Mouse (Mus musculus) intestine, embryonic 15.5 days (tissue): Measurements from ENCODE around the gene Plekha4. TPM values are rescaled to one million over a fixed set of nuclear protein-coding genes. Genes with fewer than 3 reads are reported as not detected.

Experiments used
- ATAC-seq: fragments of 200-750 bp; cut with Nextera tagmentation; 2 replicates; pipeline ENCODE4 v1.8.0; 2017; ENCODE audit warnings: moderate TSS enrichment, moderate library complexity
- H3K27ac ChIP-seq: fragments of 300-500 bp; sonication (generic); 2 replicates; pipeline ENCODE4 v1.5.1; 2015; ENCODE audit warnings: mild to moderate bottlenecking, inconsistent platforms
- H3K27me3 ChIP-seq: fragments of 300-500 bp; sonication (generic); replicated peaks from 2 replicates; pipeline ENCODE4 v1.6.1; 2015; ENCODE audit warnings: inconsistent platforms
- H3K36me3 ChIP-seq: fragments of 300-500 bp; sonication (generic); 2 replicates; pipeline ENCODE4 v1.6.1; 2015; ENCODE audit warnings: inconsistent platforms
- H3K4me1 ChIP-seq: fragments of 300-500 bp; sonication (generic); replicated peaks from 2 replicates; pipeline ENCODE4 v1.6.1; 2015; ENCODE audit warnings: inconsistent platforms
- H3K4me2 ChIP-seq: fragments of 300-500 bp; sonication (generic); replicated peaks from 2 replicates; pipeline ENCODE4 v1.6.1; 2015; ENCODE audit warnings: mild to moderate bottlenecking, inconsistent platforms
- H3K4me3 ChIP-seq: fragments of 300-500 bp; sonication (generic); replicated peaks from 2 replicates; pipeline ENCODE4 v1.5.1; 2015; ENCODE audit warnings: inconsistent platforms
- H3K9ac ChIP-seq: fragments of 300-500 bp; sonication (generic); 2 replicates; pipeline ENCODE4 v1.6.1; 2015; ENCODE audit warnings: inconsistent platforms
- H3K9me3 ChIP-seq: fragments of 300-500 bp; sonication (generic); 2 replicates; pipeline ENCODE4 v1.6.1; 2016; ENCODE audit warnings: inconsistent platforms
- WGBS: fragments of 180-500 bp; shearing (Covaris S2); methylation state at CpG from one replicate; pipeline ENCODE4 v1.1.7; 2015; 5-methylcytosine and 5-hydroxymethylcytosine counted together
- polyA plus RNA-seq: library from polyadenylated mRNA; unstranded; fragments of >200 nt; fragmentation: Nextera tagmentation; extraction: Ambion mirVana; gene quantifications from 2 replicates; pipeline ENCODE4 v1.2.1, GENCODE M21; 2015

Plekha4 gene
- polyA plus RNA-seq, 1 experiment from 2014 or later: 1.5 TPM

DNA sequence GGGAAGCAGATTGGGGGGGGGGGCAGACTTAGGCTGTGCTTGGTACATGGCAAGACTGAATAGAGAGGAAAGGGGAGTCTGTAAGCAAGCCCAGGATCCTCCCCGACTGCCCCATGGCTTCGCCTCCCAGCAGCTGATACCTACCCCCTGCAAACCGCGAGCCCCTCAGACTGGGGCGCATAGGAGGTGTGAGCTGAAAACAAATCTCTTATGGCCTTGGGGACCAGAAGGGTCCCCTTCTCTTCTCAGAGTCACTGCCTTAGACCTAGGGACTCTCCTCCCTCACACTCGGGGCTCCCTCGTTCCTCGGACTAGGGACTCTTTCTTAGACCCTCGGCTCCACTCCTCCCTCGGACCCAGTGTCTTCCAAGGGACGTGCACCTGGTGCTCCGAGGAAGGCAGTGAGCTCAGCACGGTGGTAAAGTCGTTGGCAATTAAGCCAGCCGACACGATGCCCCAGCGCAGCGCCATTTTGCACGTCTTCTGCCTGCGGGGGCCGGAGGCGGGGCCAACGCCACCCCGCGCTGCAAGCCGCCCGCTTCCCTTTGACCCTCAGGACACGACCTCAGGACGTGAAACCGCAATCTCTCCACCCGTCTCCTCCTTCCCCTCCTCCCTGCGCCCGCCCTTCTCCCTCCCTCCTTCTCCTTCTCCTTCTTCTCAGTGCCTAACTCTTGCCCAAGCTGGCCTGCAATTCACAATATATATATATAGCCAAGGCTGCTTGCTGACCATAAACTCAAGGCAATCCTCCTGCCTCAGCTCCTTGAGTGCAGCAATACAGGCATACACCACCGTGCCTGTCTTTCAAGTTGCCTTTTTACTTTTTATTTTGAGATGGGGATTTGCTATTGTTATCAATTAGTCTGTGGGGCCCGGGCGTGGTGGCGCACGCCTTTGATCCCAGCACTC is 37.6 kb upstream of the Plekha4 start, which contains the start of gene Dhdh:
Gene Dhdh, minus strand, starts transcription at position 513 of the 912 bp plus-strand sequence.
- peak within 1 kb of the TSS; percentile 55 for H3K9ac ChIP-seq
- peaks cover 27% of the 10 kb centered on the region for H3K4me1 ChIP-seq
- peaks cover 10% of the 10 kb centered on the region; the same call in 1 of the 2 replicates for H3K36me3 ChIP-seq
- 11% methylated on average over 38 of the region's 38 CpGs for WGBS
- ATAC-seq: peak; percentile 43
- no peaks in the 10 kb centered on the region for H3K9me3 ChIP-seq
- H3K27me3 ChIP-seq: no peaks in the 10 kb centered on the region
- H3K4me2 ChIP-seq: peak within 1 kb of the TSS; percentile 77
- H3K27ac ChIP-seq: peak within 1 kb of the TSS; percentile 62; the same call in 1 of the 2 replicates
- H3K4me3 ChIP-seq: peak within 1 kb of the TSS; percentile 46

DNA sequence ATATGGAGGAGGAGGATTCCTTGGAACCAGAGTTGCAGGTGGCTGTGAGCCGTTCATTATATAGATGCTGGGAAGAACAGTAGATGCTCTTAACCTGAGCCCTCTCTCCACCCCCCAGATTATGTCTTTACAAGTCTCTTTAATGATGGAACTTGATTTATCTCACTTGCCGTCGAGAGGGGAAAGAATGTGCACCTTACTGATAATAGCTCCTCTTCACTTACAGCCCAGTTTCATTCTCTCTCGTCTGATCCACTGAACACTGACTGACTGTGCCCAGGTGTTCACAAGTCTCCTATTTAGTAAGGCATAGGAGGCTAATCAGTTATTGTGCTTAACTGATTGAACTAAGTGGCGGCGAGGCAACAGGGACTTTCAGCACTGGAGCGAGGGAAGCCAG is 36.6 kb upstream of the Plekha4 start:
- no peak overlapping the region for H3K27ac ChIP-seq
- WGBS: 73% methylated on average over 7 of the region's 7 CpGs
- H3K4me2 ChIP-seq: no peak overlapping the region
- no peak overlapping the region for H3K4me3 ChIP-seq
- no peaks in the 10 kb centered on the region for H3K9me3 ChIP-seq
- peaks cover 18% of the 10 kb centered on the region for H3K36me3 ChIP-seq
- no peaks in the 10 kb centered on the region for H3K27me3 ChIP-seq
- no peak overlapping the region for H3K9ac ChIP-seq
- ATAC-seq: no peak
- peaks cover 27% of the 10 kb centered on the region for H3K4me1 ChIP-seq

DNA sequence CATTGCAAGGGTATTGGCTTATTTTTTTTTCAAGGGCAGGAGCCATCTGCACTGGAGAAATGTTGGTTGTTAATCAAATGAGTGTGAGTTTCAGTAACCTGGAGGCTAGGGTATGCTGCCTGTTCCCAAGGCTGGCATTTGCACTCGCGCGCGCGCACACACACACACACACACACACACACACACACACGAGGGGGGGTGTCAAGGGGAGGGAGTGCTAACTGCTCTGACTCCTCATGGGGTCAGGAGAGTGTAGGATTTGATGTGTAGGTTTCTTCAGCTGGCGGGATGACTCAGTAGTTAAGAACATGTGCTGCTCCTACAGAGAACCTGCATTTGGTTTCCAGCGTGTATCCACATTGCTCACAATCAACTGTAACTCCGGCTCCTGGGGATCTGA is 35.3 kb upstream of the Plekha4 start:
- no peaks in the 10 kb centered on the region for H3K27me3 ChIP-seq
- peaks cover 27% of the 10 kb centered on the region for H3K4me1 ChIP-seq
- no peak overlapping the region for H3K4me3 ChIP-seq
- WGBS: 25% methylated on average over 9 of the region's 9 CpGs
- H3K4me2 ChIP-seq: peak overlapping the region; percentile 5
- H3K36me3 ChIP-seq: peaks cover 27% of the 10 kb centered on the region
- no peak overlapping the region for H3K27ac ChIP-seq
- H3K9me3 ChIP-seq: no peaks in the 10 kb centered on the region
- ATAC-seq: peak; percentile 39; the same call in 1 of the 2 replicates
- H3K9ac ChIP-seq: no peak overlapping the region

DNA sequence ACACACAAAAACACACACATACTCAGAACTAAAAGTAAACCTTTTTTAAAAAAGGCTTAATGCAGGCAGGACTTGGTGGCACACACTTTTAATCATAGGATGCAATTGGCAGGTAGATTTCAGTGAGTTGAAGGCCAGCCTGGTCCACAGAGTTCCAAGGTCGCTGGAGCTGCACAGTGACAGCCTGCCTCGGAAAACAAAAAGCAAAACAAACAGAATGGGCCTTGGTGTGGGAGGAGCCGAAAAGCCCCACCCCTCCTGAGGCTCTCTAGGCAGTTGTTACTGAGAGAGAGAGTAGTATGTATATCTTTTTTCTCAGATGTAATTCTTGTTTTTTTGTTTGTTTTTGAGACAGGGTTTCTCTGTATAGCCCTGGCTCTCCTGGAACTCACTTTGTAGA is 34.9 kb upstream of the Plekha4 start:
- peak overlapping the region; percentile 5 for H3K4me2 ChIP-seq
- no peak overlapping the region for H3K27ac ChIP-seq
- no peaks in the 10 kb centered on the region for H3K9me3 ChIP-seq
- no peak overlapping the region for H3K4me3 ChIP-seq
- H3K9ac ChIP-seq: no peak overlapping the region
- H3K27me3 ChIP-seq: no peaks in the 10 kb centered on the region
- peak; percentile 60 for ATAC-seq
- 11% methylated on average over 3 of the region's 3 CpGs for WGBS
- H3K36me3 ChIP-seq: peaks cover 27% of the 10 kb centered on the region
- H3K4me1 ChIP-seq: peaks cover 27% of the 10 kb centered on the region

DNA sequence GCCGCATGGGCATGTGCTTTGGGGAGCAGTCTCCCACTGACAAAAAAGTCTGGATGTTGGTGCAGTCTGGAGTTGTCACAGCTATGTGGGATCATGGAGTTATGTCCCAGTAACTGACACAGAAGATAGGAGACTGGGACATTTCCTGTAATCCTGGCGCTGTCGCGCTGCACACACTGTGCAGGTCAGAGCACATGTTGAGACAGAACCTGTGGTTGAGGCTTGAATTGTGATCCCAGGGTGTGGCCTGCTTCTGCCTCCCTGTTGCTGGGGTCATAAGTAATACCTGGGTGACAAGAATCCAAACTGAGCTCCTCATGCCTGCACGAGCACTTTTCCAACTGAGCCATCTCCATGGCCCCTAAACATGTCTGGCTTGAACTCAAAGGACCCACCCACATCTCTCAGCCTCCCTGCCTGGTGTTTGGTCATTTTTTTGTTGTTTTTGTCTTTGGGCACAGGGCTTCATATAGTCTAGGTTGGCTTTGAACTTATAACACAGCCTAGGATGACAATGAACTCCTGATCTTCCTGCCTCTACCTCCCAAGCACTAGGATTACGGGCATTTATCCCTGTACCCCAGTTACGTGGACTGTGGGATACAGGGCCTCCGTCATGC is 33.8 kb upstream of the Plekha4 start:
- Histone ChIP-seq H3K9ac (no peak overlapping the region), H3K9me3 (no peaks in the 10 kb centered on the region), H3K4me3 (no peak overlapping the region), H3K4me1 (peaks cover 27% of the 10 kb centered on the region), H3K4me2 (no peak overlapping the region), H3K27me3 (no peaks in the 10 kb centered on the region), H3K27ac (no peak overlapping the region), H3K36me3 (peaks cover 33% of the 10 kb centered on the region)
- no peak for ATAC-seq
- 95% methylated on average over 8 of the region's 8 CpGs for WGBS

DNA sequence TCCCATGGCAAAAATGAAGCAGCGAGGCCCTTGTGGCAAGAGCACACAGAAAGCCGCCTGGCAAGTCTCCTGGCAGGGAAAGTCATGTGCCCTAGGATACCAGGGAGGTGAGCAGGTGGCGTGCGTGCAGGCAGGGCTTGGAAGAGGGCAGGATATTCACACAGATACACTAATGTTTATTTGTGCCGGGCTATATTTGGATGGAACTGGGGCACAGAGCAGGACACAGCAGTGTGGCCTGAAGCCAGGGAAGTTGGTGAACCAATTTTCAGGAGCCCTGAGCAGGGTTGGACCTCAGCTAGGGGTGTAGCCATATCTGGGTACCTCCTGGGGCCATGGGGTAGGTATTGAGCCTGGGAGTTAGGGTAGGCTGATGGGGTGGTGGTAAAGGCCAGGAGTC is 33.2 kb upstream of the Plekha4 start:
- ATAC-seq: no peak
- WGBS: 92% methylated on average over 5 of the region's 5 CpGs
- no peak overlapping the region for H3K27ac ChIP-seq

DNA sequence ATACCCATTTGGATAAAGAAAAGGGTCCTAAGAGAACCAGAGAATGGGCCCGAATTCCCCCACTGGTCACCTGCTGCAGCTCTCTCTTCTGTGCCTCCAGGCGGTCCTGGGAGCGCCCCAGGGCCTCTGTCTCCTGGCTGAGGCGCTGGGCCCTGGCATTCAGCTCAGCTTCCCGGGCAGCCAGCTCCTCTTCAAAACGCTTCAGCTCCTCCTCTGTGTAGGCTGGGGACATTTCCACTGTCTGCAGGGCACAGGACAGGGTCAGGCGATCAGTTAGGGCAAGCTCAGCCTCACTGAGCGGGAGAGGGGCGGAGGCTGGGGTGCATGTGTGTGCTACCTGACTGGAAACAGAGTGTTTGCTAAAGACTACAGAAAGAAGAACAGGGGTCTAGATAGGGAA is 31.6 kb upstream of the Plekha4 start:
- Histone ChIP-seq H3K36me3 (peaks cover 51% of the 10 kb centered on the region), H3K9me3 (no peaks in the 10 kb centered on the region), H3K9ac (no peak overlapping the region), H3K4me1 (peaks cover 18% of the 10 kb centered on the region), H3K4me2 (no peak overlapping the region), H3K27me3 (no peaks in the 10 kb centered on the region), H3K27ac (no peak overlapping the region), H3K4me3 (no peak overlapping the region)
- WGBS: 90% methylated on average over 9 of the region's 9 CpGs
- no peak for ATAC-seq

More for the DNA sequence above, 33.2 kb upstream of the Plekha4 start:
- Histone ChIP-seq H3K4me1 (peaks cover 24% of the 10 kb centered on the region), H3K4me2 (no peak overlapping the region), H3K36me3 (peaks cover 38% of the 10 kb centered on the region), H3K9me3 (no peaks in the 10 kb centered on the region), H3K9ac (no peak overlapping the region), H3K4me3 (no peak overlapping the region), H3K27me3 (no peaks in the 10 kb centered on the region)

DNA sequence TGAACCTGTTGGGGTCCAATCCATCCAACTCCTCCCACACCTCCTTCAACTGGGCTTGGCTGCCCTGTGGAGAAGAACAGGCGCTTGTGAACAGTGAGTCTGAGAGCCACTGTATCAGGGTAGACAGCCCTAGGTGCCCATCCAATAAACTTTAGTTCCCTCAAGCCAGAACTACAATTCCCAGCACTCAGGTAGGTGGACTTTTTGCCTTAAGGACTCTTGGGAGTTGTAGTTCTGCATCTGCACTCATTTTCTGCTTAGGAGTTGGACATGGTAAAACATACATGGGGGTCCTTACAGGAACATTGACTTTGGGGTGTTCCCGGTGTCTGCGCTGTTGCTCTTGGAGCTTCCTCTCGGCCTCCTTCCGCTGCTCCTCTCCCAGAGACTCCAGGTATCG is 27.7 kb upstream of the Plekha4 start:
- WGBS: 95% methylated on average over 6 of the region's 6 CpGs
- H3K9me3 ChIP-seq: no peaks in the 10 kb centered on the region
- no peak; the same call in 1 of the 2 replicates for ATAC-seq
- no peak overlapping the region for H3K27ac ChIP-seq
- H3K9ac ChIP-seq: no peak overlapping the region
- H3K27me3 ChIP-seq: no peaks in the 10 kb centered on the region
- H3K36me3 ChIP-seq: peaks cover 44% of the 10 kb centered on the region
- H3K4me2 ChIP-seq: no peak overlapping the region
- H3K4me3 ChIP-seq: no peak overlapping the region
- no peaks in the 10 kb centered on the region for H3K4me1 ChIP-seq

DNA sequence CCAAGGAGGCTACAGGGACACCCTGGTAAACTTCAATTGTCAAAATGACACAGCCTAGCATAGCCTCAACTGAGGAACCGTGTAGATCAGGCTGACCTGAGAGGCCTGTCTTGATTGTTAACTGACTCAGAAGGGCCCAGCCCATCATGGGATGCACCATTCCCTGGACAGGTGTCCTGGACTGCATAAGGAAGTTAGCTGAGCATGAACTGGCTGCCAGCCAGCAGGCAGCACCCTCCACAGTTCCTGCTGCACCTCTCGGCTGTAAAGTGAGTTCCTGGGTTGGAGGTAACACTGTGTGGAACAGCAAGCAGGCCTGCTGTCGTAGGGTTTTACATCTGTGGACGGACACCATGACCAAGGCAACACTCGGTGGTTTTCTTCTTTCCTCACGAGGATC is 18.5 kb upstream of the Plekha4 start:
- peaks cover 21% of the 10 kb centered on the region for H3K4me1 ChIP-seq
- H3K9ac ChIP-seq: no peak overlapping the region
- H3K27ac ChIP-seq: peak overlapping the region; percentile 59; the same call in 1 of the 2 replicates
- H3K27me3 ChIP-seq: no peaks in the 10 kb centered on the region
- H3K36me3 ChIP-seq: peaks cover 14% of the 10 kb centered on the region; the same call in 1 of the 2 replicates
- 0 out of 2 replicates have a peak overlapping the region, but pooled peaks have one; percentile 98 for H3K4me2 ChIP-seq
- 67% methylated on average over 6 of the region's 6 CpGs for WGBS
- no peaks in the 10 kb centered on the region for H3K9me3 ChIP-seq
- peak; percentile 61 for ATAC-seq
- H3K4me3 ChIP-seq: no peak overlapping the region

DNA sequence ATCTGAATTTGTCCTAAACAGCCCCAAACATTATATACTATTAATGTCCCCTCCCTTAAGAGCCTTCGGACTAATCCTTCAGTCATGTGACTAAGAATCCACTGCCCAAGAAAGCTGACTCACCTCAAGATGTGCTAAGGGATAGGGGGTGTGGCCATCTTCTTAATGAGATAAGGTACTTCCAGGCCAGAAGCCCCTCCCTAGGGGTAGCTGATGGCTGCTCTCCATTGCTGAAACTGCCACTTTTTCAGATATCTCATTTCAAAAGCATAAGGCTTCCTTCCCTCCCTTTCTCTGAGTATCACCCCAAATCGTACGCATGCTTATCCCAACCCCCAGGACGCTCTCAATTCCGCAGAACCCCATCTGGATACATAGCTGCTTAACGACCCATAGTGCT is 17.6 kb upstream of the Plekha4 start:
- peak; percentile 31 for ATAC-seq
- peak overlapping the region; percentile 95 for H3K27ac ChIP-seq
- WGBS: 72% methylated on average over 6 of the region's 6 CpGs
- H3K9ac ChIP-seq: peak overlapping the region; percentile 85; the same call in 1 of the 2 replicates
- H3K27me3 ChIP-seq: no peaks in the 10 kb centered on the region
- H3K36me3 ChIP-seq: peaks cover 14% of the 10 kb centered on the region; the same call in 1 of the 2 replicates
- H3K9me3 ChIP-seq: no peaks in the 10 kb centered on the region
- peak overlapping the region; percentile 98 for H3K4me2 ChIP-seq
- H3K4me1 ChIP-seq: peaks cover 21% of the 10 kb centered on the region
- 0 out of 2 replicates have a peak overlapping the region, but pooled peaks have one; percentile 81 for H3K4me3 ChIP-seq

DNA sequence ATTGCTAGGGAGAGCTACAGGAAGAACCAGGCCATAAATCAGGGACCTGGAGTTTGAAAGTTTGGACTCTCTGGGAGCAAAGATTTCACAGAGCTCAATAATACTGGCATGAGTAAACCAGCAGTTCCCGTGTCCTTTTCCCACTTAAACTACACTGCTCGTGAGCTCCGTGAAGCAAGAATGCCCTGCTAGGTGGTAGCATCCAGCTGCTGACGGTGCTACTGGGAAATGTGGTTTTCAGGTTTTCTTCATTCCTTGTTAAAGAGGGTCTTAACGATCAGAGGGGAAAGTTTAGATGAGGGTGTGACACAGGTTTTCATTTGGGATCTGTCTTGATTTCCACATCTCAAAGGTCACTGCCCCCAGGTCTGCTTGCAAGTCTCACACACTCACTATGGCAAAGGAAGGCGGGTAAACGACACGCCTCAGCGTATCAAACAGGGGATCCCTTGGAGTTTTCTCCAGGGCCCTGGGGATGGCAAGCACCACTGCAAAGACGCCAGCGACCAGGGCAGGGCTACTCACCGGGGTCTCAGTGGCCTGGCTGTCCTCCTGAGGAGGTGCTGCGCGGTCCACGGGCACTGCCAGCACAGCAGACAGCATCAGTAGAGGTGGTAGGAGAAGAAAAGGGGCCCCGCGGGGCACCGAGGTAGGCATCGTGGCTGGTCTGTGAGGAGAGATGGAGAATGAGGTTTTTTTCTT is 16.8 kb upstream of the Plekha4 start:
- Histone ChIP-seq H3K36me3 (peaks cover 14% of the 10 kb centered on the region; the same call in 1 of the 2 replicates), H3K4me1 (peaks cover 21% of the 10 kb centered on the region), H3K4me3 (peak overlapping the region; percentile 81), H3K27me3 (no peaks in the 10 kb centered on the region), H3K9me3 (no peaks in the 10 kb centered on the region), H3K9ac (peak overlapping the region; percentile 85), H3K4me2 (peak overlapping the region; percentile 98), H3K27ac (peak overlapping the region; percentile 95)
- 15% methylated on average over 19 of the region's 19 CpGs for WGBS
- peak; percentile 23 for ATAC-seq
